Mouse (Mus musculus) myocyte (in vitro differentiated cells): ENCODE results near the gene Mbnl1.
"Not testable (repeated sequence)": the region's sequence is repeated elsewhere in the genome, so short reads cannot be mapped to it uniquely, and the experiment has no call there.

Experiments used
- CEBPB ChIP-seq: IDR thresholded peaks from 2 replicates; pipeline ENCODE4 v1.6.1; 2011; ENCODE audit warnings: mild to moderate bottlenecking, moderate library complexity; ENCODE audit not compliant: poor library complexity, insufficient read depth, severe bottlenecking
- E2F4 ChIP-seq: IDR thresholded peaks from one replicate; pipeline ENCODE4 v1.6.1; 2011; ENCODE audit warnings: mild to moderate bottlenecking, control low read depth, moderate library complexity; ENCODE audit not compliant: insufficient read depth
- MYOD1 ChIP-seq, 3 experiments: IDR thresholded peaks; one replicate each; pipeline ENCODE4 v1.6.1; 2011; ENCODE audit warnings: control low read depth in 2 of 3, low read depth in 2 of 3, mild to moderate bottlenecking in 2 of 3, moderate library complexity in 1 of 3; ENCODE audit not compliant: insufficient read length in 2 of 3, control insufficient read depth in 1 of 3
- POLR2A ChIP-seq: IDR thresholded peaks from one replicate; pipeline ENCODE4 v1.6.1; 2011; ENCODE audit warnings: low read depth, mild to moderate bottlenecking, control low read depth, moderate library complexity; ENCODE audit not compliant: insufficient read length
- POLR2AphosphoS2 ChIP-seq: IDR thresholded peaks from one replicate; pipeline ENCODE4 v1.6.1; 2011; ENCODE audit warnings: low read depth, control low read depth; ENCODE audit not compliant: insufficient read length
- REST ChIP-seq: IDR thresholded peaks from one replicate; pipeline ENCODE4 v1.6.1; 2011; ENCODE audit warnings: mild to moderate bottlenecking, control low read depth, moderate library complexity; ENCODE audit not compliant: insufficient read depth, insufficient read length
- TCF12 ChIP-seq: IDR thresholded peaks from one replicate; pipeline ENCODE4 v1.6.1; 2011; ENCODE audit warnings: mild to moderate bottlenecking, control low read depth; ENCODE audit not compliant: poor library complexity, insufficient read depth, severe bottlenecking
- TCF3 ChIP-seq: IDR thresholded peaks from one replicate; pipeline ENCODE4 v1.6.1; 2011; ENCODE audit warnings: low read depth, control low read depth; ENCODE audit not compliant: insufficient read length
- USF1 ChIP-seq: IDR thresholded peaks from one replicate; pipeline ENCODE4 v1.6.1; 2011; ENCODE audit warnings: low read depth, mild to moderate bottlenecking, control low read depth, moderate library complexity

DNA sequence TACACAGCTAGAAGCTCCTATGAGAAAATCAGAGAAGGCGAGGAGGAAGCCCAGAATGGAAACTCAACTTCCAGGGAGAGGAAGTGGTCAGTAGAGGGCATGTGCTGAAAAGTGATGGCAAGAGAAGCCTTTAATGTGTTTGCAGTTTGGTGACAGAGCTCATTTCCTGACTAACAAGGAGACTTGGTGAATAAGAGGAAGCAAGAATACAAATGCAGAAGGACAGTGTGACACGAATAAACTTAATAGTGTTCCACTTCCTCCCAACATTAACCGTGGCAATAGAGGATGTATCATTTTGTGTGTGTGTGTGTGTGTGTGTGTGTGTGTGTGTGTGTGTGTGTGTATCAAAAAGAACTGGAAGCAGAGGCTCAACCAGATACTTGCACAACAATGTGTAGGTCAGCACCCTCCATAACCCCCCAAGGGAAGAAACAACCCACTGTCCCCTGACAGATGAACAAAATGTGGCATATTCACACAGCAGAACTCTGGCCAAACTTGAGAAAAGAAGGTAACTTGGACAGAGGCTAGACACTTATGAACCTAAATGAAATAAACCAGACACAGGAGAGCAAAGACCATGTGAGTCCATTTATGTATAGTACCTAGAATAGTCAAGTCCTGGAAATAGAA lies 3.3 kb upstream of the Mbnl1 start:
- TF ChIP-seq POLR2A; E2F4; MYOD1 (IDR thresholded peaks at IDR 0.05; ENCODE audit: control insufficient read depth in 1 of 3, insufficient read length in 2 of 3, low read depth in 2 of 3); TCF12; USF1; REST; POLR2AphosphoS2; TCF3; CEBPB: not testable (repeated sequence)
